ENCODE assay signal across 17 mouse cellular contexts in the genomic region with DNA sequence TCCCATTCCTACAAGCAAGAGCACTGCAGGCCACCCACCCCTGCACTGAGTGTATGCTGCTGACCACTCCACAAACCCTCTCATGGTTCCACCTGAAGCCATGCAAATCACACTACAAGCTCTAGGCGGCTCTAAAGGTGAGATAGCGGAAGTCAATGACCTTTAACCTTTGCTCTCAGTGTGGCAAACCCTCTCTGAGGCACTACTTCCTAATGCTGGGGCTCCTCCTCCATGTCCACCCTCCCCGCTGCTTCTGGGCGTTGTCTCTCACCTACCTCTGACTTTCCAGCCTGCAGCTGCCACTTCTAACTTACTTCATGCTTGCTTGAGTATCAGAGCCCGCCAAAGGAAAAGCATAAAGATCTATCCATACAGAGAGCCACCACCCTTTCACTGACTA. TPM values are rescaled to one million over a fixed set of nuclear protein-coding genes. Genes with fewer than 3 reads are reported as not detected.
DNase-seq lines count a peak whose midpoint lies in the region; ATAC-seq and TF ChIP-seq lines count a peak whose summit lies in the region.
"Had no signal": no experiment of that assay in that cellular context is flagged by ENCODE, and none has a peak within 500 bp of the region (broad histone marks: within the 10 kb centered on the region; RNA-seq: fewer than 3 reads in every experiment).

No protein-coding gene starts in this region.

- peak overlapping the region; percentile 31 for H3K27ac ChIP-seq in intestine, embryonic 16.5 days (ENCODE audit: low read length)
- H3K27ac ChIP-seq in liver, postnatal 0 days (ENCODE audit: low read depth), result no peak overlapping the region
- H3K27ac ChIP-seq in limb, embryonic 10.5 days, result no peak overlapping the region
- H3K27ac ChIP-seq: embryonic facial prominence, embryonic 10.5 days had no signal

- no peak overlapping the region for H3K4me3 ChIP-seq in lung, adult 2 months (replicated peaks; ENCODE audit: extremely low read depth, low read depth, low read length)
- no peak overlapping the region for H3K4me3 ChIP-seq in intestine, embryonic 16.5 days (ENCODE audit: low read length)
- H3K4me3 ChIP-seq in liver, postnatal 0 days (ENCODE audit: low read depth, low read length), result no peak overlapping the region
- H3K4me3 ChIP-seq in limb, embryonic 10.5 days, result no peak overlapping the region
- H3K4me3 ChIP-seq: embryonic facial prominence, embryonic 10.5 days; heart, embryonic 13.5 days; megakaryocyte, embryonic 14.5 days had no signal

- no peak for TF ChIP-seq POLR2A in lung, adult 2 months (IDR thresholded peaks at IDR 0.05; ENCODE audit: borderline replicate concordance, extremely low read depth, low read depth, low read length)

- H3K9ac ChIP-seq in intestine, embryonic 16.5 days (ENCODE audit: low read depth, low read length), result no peak overlapping the region
- H3K9ac ChIP-seq in liver, postnatal 0 days (replicated peaks), result no peak overlapping the region
- H3K9ac ChIP-seq: heart, embryonic 13.5 days had no signal

- peaks cover 12% of the 10 kb centered on the region for H3K36me3 ChIP-seq in intestine, embryonic 16.5 days (ENCODE audit: control insufficient read depth, insufficient read depth, low read length)
- peaks cover 21% of the 10 kb centered on the region for H3K36me3 ChIP-seq in liver, postnatal 0 days (replicated peaks; ENCODE audit: insufficient read depth, low read length)
- H3K36me3 ChIP-seq in limb, embryonic 10.5 days, result peaks cover 70% of the 10 kb centered on the region

- no peaks in the 10 kb centered on the region for H3K4me1 ChIP-seq in lung, adult 2 months (ENCODE audit: control insufficient read depth, insufficient read depth, low read length)
- H3K4me1 ChIP-seq in intestine, embryonic 16.5 days (ENCODE audit: control insufficient read depth, insufficient read depth, low read length), result peaks cover 20% of the 10 kb centered on the region
- peaks cover 9% of the 10 kb centered on the region; the same call in 1 of the 2 replicates for H3K4me1 ChIP-seq in liver, postnatal 0 days (ENCODE audit: insufficient read depth)
- no peaks in the 10 kb centered on the region for H3K4me1 ChIP-seq in limb, embryonic 10.5 days

- no peaks in the 10 kb centered on the region for H3K9me3 ChIP-seq in intestine, embryonic 16.5 days (ENCODE audit: control insufficient read depth, low read length)
- no peaks in the 10 kb centered on the region for H3K9me3 ChIP-seq in liver, postnatal 0 days (ENCODE audit: low read length)
- H3K9me3 ChIP-seq in limb, embryonic 10.5 days (replicated peaks), result no peaks in the 10 kb centered on the region
- H3K9me3 ChIP-seq: embryonic facial prominence, embryonic 10.5 days; heart, embryonic 13.5 days; megakaryocyte, embryonic 14.5 days had no signal

- DNase-seq in lung, postnatal 36 days, result peak; percentile 47
- no peak for DNase-seq in lung, adult 2 months
- DNase-seq in liver, postnatal 0 days, result peak; percentile 30
- DNase-seq in yolk sac, embryonic 10.5 days (ENCODE audit: low spot score), result peak; percentile 80
- no peak for DNase-seq in c-Kit-positive CD71-positive TER-119-positive erythroid progenitor cells, embryonic 14.5 days (ENCODE audit: low spot score)
- no peak for DNase-seq in spleen, postnatal 4 days (ENCODE audit: low spot score in 2 of 2)
- DNase-seq in limb, embryonic 10.5 days (ENCODE audit: low spot score), result no peak
- DNase-seq: adrenal gland, postnatal 10 days; cerebellum, adult 18-20 months; right cerebral cortex, adult 18-20 months had no signal

- no peak for TF ChIP-seq CTCF in lung, adult 2 months (IDR thresholded peaks at IDR 0.05; ENCODE audit: insufficient read depth, low read length)
- 0 out of 2 replicates have a peak, but pooled peaks have one; percentile 18 for TF ChIP-seq CTCF in liver, postnatal 0 days (IDR thresholded peaks at IDR 0.05; ENCODE audit: low read depth)

- no peak overlapping the region for H3K4me2 ChIP-seq in intestine, embryonic 16.5 days (ENCODE audit: low read depth, low read length)
- H3K4me2 ChIP-seq in liver, postnatal 0 days (ENCODE audit: low read depth, low read length), result no peak overlapping the region
- H3K4me2 ChIP-seq: heart, embryonic 13.5 days had no signal

- no peak for TF ChIP-seq EP300 in liver, postnatal 0 days (IDR thresholded peaks at IDR 0.05; ENCODE audit: low read depth)

- H3K27me3 ChIP-seq in intestine, embryonic 16.5 days (replicated peaks; ENCODE audit: control insufficient read depth, insufficient read depth, low read length), result no peaks in the 10 kb centered on the region
- no peaks in the 10 kb centered on the region for H3K27me3 ChIP-seq in liver, postnatal 0 days (ENCODE audit: insufficient read depth, low read length)
- H3K27me3 ChIP-seq in limb, embryonic 10.5 days (ENCODE audit: low read depth, poor library complexity, severe bottlenecking), result no peaks in the 10 kb centered on the region
- H3K27me3 ChIP-seq: heart, embryonic 13.5 days; megakaryocyte, embryonic 14.5 days had no signal

- ATAC-seq in intestine, embryonic 16.5 days, result peak; percentile 89
- ATAC-seq in liver, postnatal 0 days, result peak; percentile 89
- ATAC-seq: CD4-positive, CD25-positive, alpha-beta regulatory T cell, adult 4 months; forebrain, embryonic 14.5 days; midbrain, embryonic 16.5 days had no signal

- 74% methylated on average over 5 of the region's 5 CpGs for WGBS in lung, adult 2 months
- 58% methylated on average over 5 of the region's 5 CpGs for WGBS in intestine, embryonic 16.5 days
- WGBS in liver, postnatal 0 days (ENCODE audit: insufficient replicate concordance), result 65% methylated on average over 5 of the region's 5 CpGs
- 88% methylated on average over 5 of the region's 5 CpGs for WGBS in limb, embryonic 10.5 days

RNA-seq across cellular contexts. Expression of a gene that starts 37.5 kb away (rescaled TPM):
- polyA plus RNA-seq in lung, adult 2 months (2012; rRNA removed), result 9.8 and 14.9 TPM in 2 replicates
- polyA plus RNA-seq in intestine, embryonic 16.5 days (2015; fragmentation: Nextera tagmentation; extraction: Ambion mirVana), result 26.7 and 33.7 TPM in 2 replicates
- polyA plus RNA-seq in liver, postnatal 0 days (2015; fragmentation: Nextera tagmentation; extraction: Ambion mirVana), result 6.8 and 6.9 TPM in 2 replicates
- 13.4 and 13.7 TPM in 2 replicates for polyA plus RNA-seq in limb, embryonic 10.5 days (2016; fragmentation: Nextera tagmentation; extraction: Ambion mirVana)

Comparison
In these comparisons a context has a peak if more than half of its experiments do, and no peak if none do; other contexts are left out.
1. DNase-seq: peak in lung, postnatal 36 days (single experiment), liver, postnatal 0 days (single experiment) and yolk sac, embryonic 10.5 days (single experiment); none in lung, adult 2 months (single experiment), c-Kit-positive CD71-positive TER-119-positive erythroid progenitor cells, embryonic 14.5 days (single experiment), spleen, postnatal 4 days (0 of 2) and limb, embryonic 10.5 days (single experiment).